Mouse (Mus musculus): ENCODE measurements at regions not wholly inside any gene's neighbourhood (a gene's known extent, or its start where the extent isn't known, plus 50 kb on each side); places are given as distances from the start of the nearest gene placed in this dataset.

- no peak overlapping the region for H3K27ac ChIP-seq (replicated peaks; ENCODE audit: low read depth, low read length)
- H3K4me1 ChIP-seq (ENCODE audit: control insufficient read depth, insufficient read depth, low read length), result no peaks in the 10 kb centered on the region
- H3K9ac ChIP-seq (ENCODE audit: low read length), result no peak overlapping the region
- H3K27me3 ChIP-seq (ENCODE audit: control insufficient read depth, insufficient read depth, low read length), result no peaks in the 10 kb centered on the region
- H3K4me2 ChIP-seq (ENCODE audit: low read depth, severe bottlenecking), result no peak overlapping the region
- WGBS, result 49% methylated on average over 6 of the region's 6 CpGs
- ATAC-seq (ENCODE audit: insufficient number of reproducible peaks, low FRiP score, low TSS enrichment, low read depth) (no peak), DNase-seq (ENCODE audit: low spot score) (no peak)
- no peaks in the 10 kb centered on the region for H3K9me3 ChIP-seq (ENCODE audit: control insufficient read depth, low read length)
- H3K36me3 ChIP-seq (ENCODE audit: control insufficient read depth, insufficient read depth, low read length), result no peaks in the 10 kb centered on the region
- no peak overlapping the region for H3K4me3 ChIP-seq (ENCODE audit: low read depth, low read length)
Measured at GRCm38 (mm10) chr1:57301980-57302331, 75.5 kb upstream of the 1700066M21Rik start.

- ATAC-seq (ENCODE audit: insufficient number of reproducible peaks, low FRiP score, low TSS enrichment, low read depth) (no peak), DNase-seq (ENCODE audit: low spot score) (no peak)
- Histone ChIP-seq H3K9ac (ENCODE audit: low read length) (no peak overlapping the region), H3K4me1 (ENCODE audit: control insufficient read depth, insufficient read depth, low read length) (no peaks in the 10 kb centered on the region), H3K36me3 (ENCODE audit: control insufficient read depth, insufficient read depth, low read length) (no peaks in the 10 kb centered on the region), H3K4me2 (ENCODE audit: low read depth, severe bottlenecking) (no peak overlapping the region), H3K9me3 (ENCODE audit: control insufficient read depth, low read length) (no peaks in the 10 kb centered on the region), H3K27me3 (ENCODE audit: control insufficient read depth, insufficient read depth, low read length) (no peaks in the 10 kb centered on the region), H3K27ac (replicated peaks; ENCODE audit: low read depth, low read length) (no peak overlapping the region), H3K4me3 (ENCODE audit: low read depth, low read length) (no peak overlapping the region)
- WGBS, result 90% methylated on average over 2 of the region's 2 CpGs
Measured at GRCm38 (mm10) chr1:57304757-57305156, 72.7 kb upstream of the 1700066M21Rik start.

GRCm38 (mm10) chr1:57322535-57322934 lies 54.9 kb upstream of the 1700066M21Rik start:
- no peak overlapping the region for H3K4me2 ChIP-seq (ENCODE audit: low read depth, severe bottlenecking)
- H3K4me3 ChIP-seq (ENCODE audit: low read depth, low read length), result no peak overlapping the region
- H3K9ac ChIP-seq (ENCODE audit: low read length), result no peak overlapping the region
- WGBS, result 85% methylated on average over 2 of the region's 2 CpGs
- H3K27ac ChIP-seq (replicated peaks; ENCODE audit: low read depth, low read length), result no peak overlapping the region
- H3K27me3 ChIP-seq (ENCODE audit: control insufficient read depth, insufficient read depth, low read length), result no peaks in the 10 kb centered on the region
- no peak for DNase-seq (ENCODE audit: low spot score)
- peaks cover 3% of the 10 kb centered on the region; the same call in 1 of the 2 replicates for H3K4me1 ChIP-seq (ENCODE audit: control insufficient read depth, insufficient read depth, low read length)
- H3K36me3 ChIP-seq (ENCODE audit: control insufficient read depth, insufficient read depth, low read length), result no peaks in the 10 kb centered on the region
- no peaks in the 10 kb centered on the region for H3K9me3 ChIP-seq (ENCODE audit: control insufficient read depth, low read length)
- ATAC-seq (ENCODE audit: insufficient number of reproducible peaks, low FRiP score, low TSS enrichment, low read depth), result no peak

DNA sequence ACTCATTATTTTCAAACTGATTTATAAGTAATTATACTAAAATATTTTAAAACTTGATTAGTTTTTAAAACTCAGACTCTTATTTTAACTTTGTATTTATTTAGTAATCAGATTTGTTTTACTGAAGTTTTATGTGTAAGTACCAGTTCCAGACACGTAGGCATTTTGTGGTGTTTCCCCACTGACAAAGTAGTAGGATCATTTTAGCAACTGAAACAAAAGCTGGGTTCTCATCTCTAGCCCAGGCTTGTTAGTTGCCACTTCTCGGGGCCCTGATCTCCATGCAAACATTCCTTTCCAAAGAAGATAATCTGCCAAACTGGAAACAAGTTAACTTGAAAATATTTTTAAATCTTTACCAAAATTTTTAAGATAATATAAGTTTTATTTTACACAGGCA lies 54.3 kb upstream of the 1700066M21Rik start:
- Histone ChIP-seq H3K9ac (ENCODE audit: low read length) (no peak overlapping the region), H3K4me2 (ENCODE audit: low read depth, severe bottlenecking) (no peak overlapping the region), H3K27me3 (ENCODE audit: control insufficient read depth, insufficient read depth, low read length) (no peaks in the 10 kb centered on the region), H3K9me3 (ENCODE audit: control insufficient read depth, low read length) (no peaks in the 10 kb centered on the region), H3K27ac (replicated peaks; ENCODE audit: low read depth, low read length) (no peak overlapping the region), H3K36me3 (ENCODE audit: control insufficient read depth, insufficient read depth, low read length) (no peaks in the 10 kb centered on the region), H3K4me1 (ENCODE audit: control insufficient read depth, insufficient read depth, low read length) (peaks cover 3% of the 10 kb centered on the region; the same call in 1 of the 2 replicates), H3K4me3 (ENCODE audit: low read depth, low read length) (no peak overlapping the region)
- DNase-seq (ENCODE audit: low spot score) (no peak), ATAC-seq (ENCODE audit: insufficient number of reproducible peaks, low FRiP score, low TSS enrichment, low read depth) (no peak)
- 80% methylated on average over 2 of the region's 2 CpGs for WGBS

- Histone ChIP-seq H3K9ac (ENCODE audit: low read length) (no peak overlapping the region), H3K9me3 (ENCODE audit: control insufficient read depth, low read length) (no peaks in the 10 kb centered on the region), H3K27me3 (ENCODE audit: control insufficient read depth, insufficient read depth, low read length) (no peaks in the 10 kb centered on the region), H3K4me1 (ENCODE audit: control insufficient read depth, insufficient read depth, low read length) (peaks cover 3% of the 10 kb centered on the region; the same call in 1 of the 2 replicates), H3K27ac (replicated peaks; ENCODE audit: low read depth, low read length) (no peak overlapping the region), H3K4me3 (ENCODE audit: low read depth, low read length) (no peak overlapping the region), H3K4me2 (ENCODE audit: low read depth, severe bottlenecking) (no peak overlapping the region), H3K36me3 (ENCODE audit: control insufficient read depth, insufficient read depth, low read length) (no peaks in the 10 kb centered on the region)
- DNase-seq (ENCODE audit: low spot score) (no peak), ATAC-seq (ENCODE audit: insufficient number of reproducible peaks, low FRiP score, low TSS enrichment, low read depth) (peak; percentile 35; the same call in 1 of the 2 replicates)
- 23% methylated on average over 6 of the region's 6 CpGs for WGBS
Measured at GRCm38 (mm10) chr1:57325585-57326165, 51.7 kb upstream of the 1700066M21Rik start.
